Comparison of ENCODE assay signal across 8 mouse cellular contexts in the genomic region with DNA sequence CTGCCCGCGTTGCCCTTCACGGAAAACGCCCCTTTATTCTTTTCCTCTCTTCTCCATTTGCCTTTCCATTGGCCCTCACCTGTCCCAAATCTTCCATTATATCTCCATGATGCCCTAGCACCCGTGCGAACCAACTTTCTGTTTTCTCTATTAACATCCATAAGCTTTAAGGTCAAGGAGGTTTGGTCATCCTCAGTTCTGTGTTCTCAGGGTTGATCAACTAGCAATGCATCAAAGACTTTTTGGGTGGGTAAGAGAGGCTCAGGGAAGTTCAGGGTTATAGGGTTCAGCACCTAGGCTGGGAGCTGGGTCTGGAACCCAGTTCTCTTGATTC. TPM values are rescaled to one million over a fixed set of nuclear protein-coding genes. Genes with fewer than 3 reads are reported as not detected.
DNase-seq lines count a peak whose midpoint lies in the region; ATAC-seq and TF ChIP-seq lines count a peak whose summit lies in the region.

A gene (plus strand): TSS at position 301 of the 334 bp plus-strand sequence.

- H3K27ac ChIP-seq in kidney, embryonic 14.5 days (ENCODE audit: low read depth, low read length), result no peak within 1 kb of the TSS
- peak within 1 kb of the TSS; percentile 42; the same call in 1 of the 2 replicates for H3K27ac ChIP-seq in embryonic facial prominence, embryonic 12.5 days
- H3K27ac ChIP-seq in intestine, postnatal 0 days (ENCODE audit: low read depth, low read length), result no peak within 1 kb of the TSS
- H3K27ac ChIP-seq in midbrain, embryonic 14.5 days (replicated peaks; ENCODE audit: low read depth, low read length), result peak within 1 kb of the TSS; percentile 98

- H3K4me1 ChIP-seq in kidney, embryonic 14.5 days (ENCODE audit: control insufficient read depth, insufficient read depth, low read length), result peaks cover 9% of the 10 kb centered on the region; the same call in 1 of the 2 replicates
- peaks cover 17% of the 10 kb centered on the region; the same call in 1 of the 2 replicates for H3K4me1 ChIP-seq in embryonic facial prominence, embryonic 12.5 days
- no peaks in the 10 kb centered on the region for H3K4me1 ChIP-seq in intestine, postnatal 0 days (replicated peaks; ENCODE audit: control insufficient read depth, insufficient read depth, low read length)
- peaks cover 24% of the 10 kb centered on the region for H3K4me1 ChIP-seq in midbrain, embryonic 14.5 days (ENCODE audit: control insufficient read depth, insufficient read depth, low read length)

- WGBS in kidney, embryonic 14.5 days, result 25% methylated on average over 6 of the region's 6 CpGs
- WGBS in embryonic facial prominence, embryonic 12.5 days, result 26% methylated on average over 6 of the region's 6 CpGs
- WGBS in intestine, postnatal 0 days, result 29% methylated on average over 6 of the region's 6 CpGs
- 25% methylated on average over 6 of the region's 6 CpGs for WGBS in midbrain, embryonic 14.5 days

- no peak for TF ChIP-seq CTCF in intestine, postnatal 0 days (IDR thresholded peaks at IDR 0.05; ENCODE audit: low read depth)

- DNase-seq in kidney, adult 8-10 months, result no peak
- peak; percentile 12 for DNase-seq in midbrain, embryonic 14.5 days
- DNase-seq in urinary bladder, postnatal 36 days (ENCODE audit: low spot score in 2 of 2), result no peak
- no peak for DNase-seq in right cerebral cortex, postnatal 10 days (ENCODE audit: low spot score in 2 of 2)
- no peak for DNase-seq in right cerebral cortex, adult 18-20 months

- H3K27me3 ChIP-seq in kidney, embryonic 14.5 days (ENCODE audit: control insufficient read depth, insufficient read depth, low read length), result peaks cover 19% of the 10 kb centered on the region
- peaks cover 31% of the 10 kb centered on the region for H3K27me3 ChIP-seq in embryonic facial prominence, embryonic 12.5 days
- peaks cover 60% of the 10 kb centered on the region for H3K27me3 ChIP-seq in intestine, postnatal 0 days (replicated peaks; ENCODE audit: control insufficient read depth, insufficient read depth, low read length)
- H3K27me3 ChIP-seq in midbrain, embryonic 14.5 days (ENCODE audit: control insufficient read depth, insufficient read depth, low read length), result 0 out of 2 replicates have a peak, but pooled peaks cover 8% of the 10 kb centered on the region

- peak within 1 kb of the TSS; percentile 67 for H3K9ac ChIP-seq in kidney, embryonic 14.5 days (ENCODE audit: low read depth, low read length)
- H3K9ac ChIP-seq in embryonic facial prominence, embryonic 12.5 days, result peak within 1 kb of the TSS; percentile 77
- 0 out of 2 replicates have a peak within 1 kb of the TSS, but pooled peaks have one; percentile 31 for H3K9ac ChIP-seq in intestine, postnatal 0 days (ENCODE audit: low read depth, low read length)
- H3K9ac ChIP-seq in midbrain, embryonic 14.5 days (replicated peaks; ENCODE audit: low read length), result peak within 1 kb of the TSS; percentile 92

- peak within 1 kb of the TSS; percentile 62 for H3K4me3 ChIP-seq in kidney, embryonic 14.5 days (ENCODE audit: low read length)
- H3K4me3 ChIP-seq in embryonic facial prominence, embryonic 12.5 days, result peak within 1 kb of the TSS; percentile 65
- peak within 1 kb of the TSS; percentile 47 for H3K4me3 ChIP-seq in intestine, postnatal 0 days (ENCODE audit: low read depth, low read length)
- H3K4me3 ChIP-seq in midbrain, embryonic 14.5 days (replicated peaks; ENCODE audit: low read depth, low read length), result peak within 1 kb of the TSS; percentile 86

- H3K9me3 ChIP-seq in kidney, embryonic 14.5 days (ENCODE audit: control insufficient read depth, low read length), result no peaks in the 10 kb centered on the region
- no peaks in the 10 kb centered on the region for H3K9me3 ChIP-seq in embryonic facial prominence, embryonic 12.5 days
- H3K9me3 ChIP-seq in intestine, postnatal 0 days (ENCODE audit: control insufficient read depth), result no peaks in the 10 kb centered on the region
- no peaks in the 10 kb centered on the region for H3K9me3 ChIP-seq in midbrain, embryonic 14.5 days (ENCODE audit: control insufficient read depth, low read length)

- H3K4me2 ChIP-seq in kidney, embryonic 14.5 days (replicated peaks; ENCODE audit: low read depth, low read length), result peak within 1 kb of the TSS; percentile 99
- H3K4me2 ChIP-seq in embryonic facial prominence, embryonic 12.5 days (replicated peaks), result peak within 1 kb of the TSS; percentile 92
- H3K4me2 ChIP-seq in intestine, postnatal 0 days (replicated peaks; ENCODE audit: low read depth), result peak within 1 kb of the TSS; percentile 90
- H3K4me2 ChIP-seq in midbrain, embryonic 14.5 days (ENCODE audit: low read length), result peak within 1 kb of the TSS; percentile 96

- H3K36me3 ChIP-seq in kidney, embryonic 14.5 days (ENCODE audit: control insufficient read depth, insufficient read depth, low read length), result no peaks in the 10 kb centered on the region
- H3K36me3 ChIP-seq in embryonic facial prominence, embryonic 12.5 days, result peaks cover 4% of the 10 kb centered on the region
- H3K36me3 ChIP-seq in intestine, postnatal 0 days (ENCODE audit: control insufficient read depth, insufficient read depth), result no peaks in the 10 kb centered on the region
- peaks cover 15% of the 10 kb centered on the region for H3K36me3 ChIP-seq in midbrain, embryonic 14.5 days (ENCODE audit: control insufficient read depth, insufficient read depth, low read length)

- no peak for ATAC-seq in kidney, embryonic 14.5 days (ENCODE audit: low FRiP score, low TSS enrichment)
- ATAC-seq in embryonic facial prominence, embryonic 12.5 days (ENCODE audit: insufficient number of reproducible peaks, insufficient read depth, low FRiP score, low TSS enrichment), result 0 out of 2 replicates have a peak, but pooled peaks have one; percentile 0
- no peak for ATAC-seq in intestine, postnatal 0 days
- ATAC-seq in midbrain, embryonic 14.5 days (ENCODE audit: low FRiP score, low TSS enrichment), result no peak

RNA-seq across cellular contexts. Expression of the gene that starts here (rescaled TPM):
- polyA plus RNA-seq in kidney, embryonic 14.5 days (2014; fragmentation: Nextera tagmentation; extraction: Ambion mirVana), result 8.6 and 15.8 TPM in 2 replicates
- 59.9 and 66.0 TPM in 2 replicates for polyA plus RNA-seq in embryonic facial prominence, embryonic 12.5 days (2016; fragmentation: Nextera tagmentation; extraction: Ambion mirVana)
- 1.7 and 3.0 TPM in 2 replicates for polyA plus RNA-seq in intestine, postnatal 0 days (2015; fragmentation: Nextera tagmentation; extraction: Ambion mirVana)
- polyA plus RNA-seq in midbrain, embryonic 14.5 days (2014; fragmentation: Nextera tagmentation; extraction: Ambion mirVana), result 361 and 403 TPM in 2 replicates

Comparison
In these comparisons a context has a peak if more than half of its experiments do, and no peak if none do; other contexts are left out.
1. H3K27ac ChIP-seq: peak in embryonic facial prominence, embryonic 12.5 days (single experiment) and midbrain, embryonic 14.5 days (single experiment); none in kidney, embryonic 14.5 days (single experiment) and intestine, postnatal 0 days (single experiment).
2. H3K9ac ChIP-seq: peak in every context shown above with its lines; median percentile 92 in midbrain, embryonic 14.5 days; 77 in embryonic facial prominence, embryonic 12.5 days; 67 in kidney, embryonic 14.5 days; 31 in intestine, postnatal 0 days.
3. Peak in every context shown above with its lines, with median percentiles within 50 percentile points of each other: H3K4me2 ChIP-seq and H3K4me3 ChIP-seq.